Mouse (Mus musculus) midbrain, embryonic 11.5 days (tissue): ENCODE measurements around the gene Ube2b. TPM values are rescaled to one million over a fixed set of nuclear protein-coding genes. Genes with fewer than 3 reads are reported as not detected.

ENCODE experiments used
- ATAC-seq: fragments of 200-750 bp; cut with Nextera tagmentation; 2 replicates; pipeline ENCODE4 v1.8.0; 2017; ENCODE audit warnings: moderate TSS enrichment, moderate library complexity; ENCODE audit not compliant: low FRiP score
- DNase-seq: peaks from one replicate; pipeline ENCODE4 v3.0.0; 2015; ENCODE audit warnings: low spot score; ENCODE audit errors: missing footprints
- H3K27ac ChIP-seq: fragments of 300-500 bp; sonication (generic); 2 replicates; pipeline ENCODE4 v1.5.1; 2014; ENCODE audit warnings: low read depth, low read length
- H3K27me3 ChIP-seq: fragments of 300-500 bp; sonication (generic); 2 replicates; pipeline ENCODE4 v1.6.1; 2014; ENCODE audit warnings: mild to moderate bottlenecking, low read length, moderate library complexity, mixed read lengths; ENCODE audit not compliant: control insufficient read depth, insufficient read depth
- H3K36me3 ChIP-seq: fragments of 300-500 bp; sonication (generic); 2 replicates; pipeline ENCODE4 v1.6.1; 2014; ENCODE audit warnings: mild to moderate bottlenecking, low read length, moderate library complexity, mixed read lengths; ENCODE audit not compliant: control insufficient read depth, insufficient read depth
- H3K4me1 ChIP-seq: fragments of 300-500 bp; sonication (generic); 2 replicates; pipeline ENCODE4 v1.6.1; 2014; ENCODE audit warnings: low read length; ENCODE audit not compliant: control insufficient read depth, insufficient read depth
- H3K4me2 ChIP-seq: fragments of 300-500 bp; sonication (generic); 2 replicates; pipeline ENCODE4 v1.6.1; 2014; ENCODE audit warnings: mild to moderate bottlenecking, moderate library complexity
- H3K4me3 ChIP-seq: fragments of 300-500 bp; sonication (generic); 2 replicates; pipeline ENCODE4 v1.5.1; 2014; ENCODE audit warnings: low read depth, low read length
- H3K9ac ChIP-seq: fragments of 300-500 bp; sonication (generic); 2 replicates; pipeline ENCODE4 v1.6.1; 2014; ENCODE audit warnings: low read length
- H3K9me3 ChIP-seq: fragments of 300-500 bp; sonication (generic); 2 replicates; pipeline ENCODE4 v1.6.1; 2016; ENCODE audit warnings: low read length; ENCODE audit not compliant: control insufficient read depth
- WGBS: fragments of 180-500 bp; shearing (Covaris S2); extraction: QIAGEN DNeasy Blood & Tissue Kit; methylation state at CpG from one replicate; pipeline ENCODE4 v1.1.7; 2014; 5-methylcytosine and 5-hydroxymethylcytosine counted together
- polyA plus RNA-seq: library from polyadenylated mRNA; unstranded; fragments of >200 nt; fragmentation: Nextera tagmentation; extraction: Ambion mirVana; gene quantifications from 2 replicates; pipeline ENCODE4 v1.2.1, GENCODE M21; 2014

Ube2b gene
- polyA plus RNA-seq, 1 experiment from 2014 or later: 192 TPM

GRCm38 (mm10) chr11:51945548-51945947, 55.0 kb downstream of the Ube2b start:
- no peak overlapping the region for H3K4me2 ChIP-seq
- WGBS: 57% methylated on average over 8 of the region's 8 CpGs
- no peak for ATAC-seq
- DNase-seq: no peak
- no peaks in the 10 kb centered on the region for H3K27me3 ChIP-seq
- no peaks in the 10 kb centered on the region for H3K4me1 ChIP-seq
- H3K9ac ChIP-seq: no peak overlapping the region
- no peaks in the 10 kb centered on the region for H3K36me3 ChIP-seq
- H3K9me3 ChIP-seq: no peaks in the 10 kb centered on the region
- no peak overlapping the region for H3K27ac ChIP-seq
- no peak overlapping the region for H3K4me3 ChIP-seq

- Histone ChIP-seq H3K4me2 (no peak overlapping the region), H3K9me3 (no peaks in the 10 kb centered on the region), H3K9ac (no peak overlapping the region), H3K36me3 (no peaks in the 10 kb centered on the region), H3K27me3 (no peaks in the 10 kb centered on the region), H3K4me3 (no peak overlapping the region), H3K27ac (no peak overlapping the region), H3K4me1 (no peaks in the 10 kb centered on the region)
- WGBS: 82% methylated on average over 3 of the region's 3 CpGs
- DNase-seq (no peak), ATAC-seq (no peak)
These were observed 56.3 kb downstream of the Ube2b start for GRCm38 (mm10) chr11:51944239-51944638.

- no peaks in the 10 kb centered on the region for H3K27me3 ChIP-seq
- H3K36me3 ChIP-seq: no peaks in the 10 kb centered on the region
- H3K4me2 ChIP-seq: no peak overlapping the region
- no peak for ATAC-seq
- no peak overlapping the region for H3K27ac ChIP-seq
- no peaks in the 10 kb centered on the region for H3K9me3 ChIP-seq
- no peak for DNase-seq
- H3K9ac ChIP-seq: no peak overlapping the region
- 52% methylated on average over 6 of the region's 6 CpGs for WGBS
- H3K4me1 ChIP-seq: no peaks in the 10 kb centered on the region
- no peak overlapping the region for H3K4me3 ChIP-seq
These were observed 57.1 kb downstream of the Ube2b start for GRCm38 (mm10) chr11:51943500-51943841.

- Histone ChIP-seq H3K27me3 (no peaks in the 10 kb centered on the region), H3K9me3 (no peaks in the 10 kb centered on the region), H3K4me3 (no peak overlapping the region), H3K36me3 (no peaks in the 10 kb centered on the region), H3K9ac (no peak overlapping the region), H3K4me1 (no peaks in the 10 kb centered on the region), H3K4me2 (no peak overlapping the region), H3K27ac (no peak overlapping the region)
- WGBS: 59% methylated on average over 15 of the region's 15 CpGs
- DNase-seq: no peak
- no peak for ATAC-seq
These were observed 57.7 kb downstream of the Ube2b start for GRCm38 (mm10) chr11:51942602-51943499.

- no peak overlapping the region for H3K9ac ChIP-seq
- no peak overlapping the region for H3K4me2 ChIP-seq
- H3K27me3 ChIP-seq: no peaks in the 10 kb centered on the region
- no peak overlapping the region for H3K27ac ChIP-seq
- H3K4me1 ChIP-seq: no peaks in the 10 kb centered on the region
- DNase-seq: no peak
- H3K4me3 ChIP-seq: no peak overlapping the region
- H3K36me3 ChIP-seq: no peaks in the 10 kb centered on the region
- H3K9me3 ChIP-seq: no peaks in the 10 kb centered on the region
- ATAC-seq: no peak
- 79% methylated on average over 13 of the region's 13 CpGs for WGBS
These were observed 60.0 kb downstream of the Ube2b start for GRCm38 (mm10) chr11:51940511-51940955.

- no peaks in the 10 kb centered on the region for H3K9me3 ChIP-seq
- no peak overlapping the region for H3K4me2 ChIP-seq
- no peak overlapping the region for H3K9ac ChIP-seq
- DNase-seq: no peak
- 87% methylated on average over 8 of the region's 8 CpGs for WGBS
- no peak for ATAC-seq
- H3K36me3 ChIP-seq: no peaks in the 10 kb centered on the region
- H3K4me3 ChIP-seq: no peak overlapping the region
- H3K27me3 ChIP-seq: no peaks in the 10 kb centered on the region
- no peaks in the 10 kb centered on the region for H3K4me1 ChIP-seq
- H3K27ac ChIP-seq: no peak overlapping the region
These were observed 61.0 kb downstream of the Ube2b start for GRCm38 (mm10) chr11:51939590-51939955.

- H3K9me3 ChIP-seq: no peaks in the 10 kb centered on the region
- ATAC-seq (no peak), DNase-seq (no peak)
- H3K27me3 ChIP-seq: no peaks in the 10 kb centered on the region
- H3K4me3 ChIP-seq: no peak overlapping the region
- no peak overlapping the region for H3K9ac ChIP-seq
- no peaks in the 10 kb centered on the region for H3K36me3 ChIP-seq
- H3K4me2 ChIP-seq: no peak overlapping the region
- no peaks in the 10 kb centered on the region for H3K4me1 ChIP-seq
- 85% methylated on average over 12 of the region's 12 CpGs for WGBS
- H3K27ac ChIP-seq: no peak overlapping the region
These were observed 61.6 kb downstream of the Ube2b start for GRCm38 (mm10) chr11:51938817-51939589.

- ATAC-seq (no peak), DNase-seq (no peak)
- H3K27me3 ChIP-seq: no peaks in the 10 kb centered on the region
- no peak overlapping the region for H3K27ac ChIP-seq
- no peak overlapping the region for H3K4me2 ChIP-seq
- no peak overlapping the region for H3K9ac ChIP-seq
- no peaks in the 10 kb centered on the region for H3K36me3 ChIP-seq
- no peak overlapping the region for H3K4me3 ChIP-seq
- no peaks in the 10 kb centered on the region for H3K9me3 ChIP-seq
- H3K4me1 ChIP-seq: no peaks in the 10 kb centered on the region
- whole genome bisulfite sequencing: 64% methylated on average over 6 of the region's 6 CpGs
These were observed 63.2 kb downstream of the Ube2b start for GRCm38 (mm10) chr11:51937361-51937781.
